Comparison of ENCODE assay signal across 34 mouse cellular contexts in the genomic region with DNA sequence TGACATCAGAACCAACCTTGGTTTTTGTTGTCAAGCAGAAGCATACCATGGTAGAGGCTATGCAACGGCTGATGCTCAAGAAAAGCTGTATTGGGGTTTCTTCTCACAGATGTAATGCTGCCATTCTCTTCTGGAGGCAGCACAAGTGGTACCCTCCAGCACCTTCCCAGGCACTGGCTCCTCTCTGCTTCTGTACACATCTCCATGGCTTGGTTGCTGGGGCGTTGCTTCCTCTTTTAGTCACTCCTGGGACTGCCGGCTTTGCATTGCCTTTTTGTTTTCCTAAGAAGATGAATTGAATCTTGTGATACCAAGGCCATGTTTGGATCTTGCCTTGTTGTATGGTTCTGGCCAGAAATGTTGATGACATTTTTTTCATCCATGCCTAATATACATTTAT. TPM values are rescaled to one million over a fixed set of nuclear protein-coding genes. Genes with fewer than 3 reads are reported as not detected.
DNase-seq lines count a peak whose midpoint lies in the region; ATAC-seq and TF ChIP-seq lines count a peak whose summit lies in the region.
"Had no signal": no experiment of that assay in that cellular context is flagged by ENCODE, and none has a peak within 500 bp of the region (broad histone marks: within the 10 kb centered on the region; RNA-seq: fewer than 3 reads in every experiment).

No protein-coding gene starts in this region.

- H3K36me3 ChIP-seq in heart, adult 2 months (ENCODE audit: control insufficient read depth, insufficient read depth, low read length) = peaks cover 18% of the 10 kb centered on the region
- no peaks in the 10 kb centered on the region for H3K36me3 ChIP-seq in macrophage (ENCODE audit: inconsistent target)
- H3K36me3 ChIP-seq: embryonic facial prominence, embryonic 10.5 days; embryonic facial prominence, embryonic 13.5 days; forebrain, embryonic 10.5 days; heart, embryonic 12.5 days; heart, embryonic 15.5 days; hindbrain, embryonic 12.5 days; hindbrain, embryonic 15.5 days had no signal

- no peaks in the 10 kb centered on the region for H3K27me3 ChIP-seq in heart, adult 2 months (ENCODE audit: control insufficient read depth, insufficient read depth, low read length)
- H3K27me3 ChIP-seq: embryonic facial prominence, embryonic 13.5 days; forebrain, embryonic 13.5 days; heart, embryonic 12.5 days; heart, embryonic 15.5 days; hindbrain, embryonic 12.5 days; hindbrain, embryonic 15.5 days had no signal

- no peak for TF ChIP-seq EP300 in heart, adult 2 months (IDR thresholded peaks at IDR 0.05; ENCODE audit: insufficient read depth, low read depth, low read length)

- peak overlapping the region; percentile 82; the same call in 1 of the 2 replicates for H3K27ac ChIP-seq in heart, adult 2 months
- H3K27ac ChIP-seq in macrophage = peak overlapping the region; percentile 25; the same call in 1 of the 2 replicates
- H3K27ac ChIP-seq: embryonic facial prominence, embryonic 10.5 days; embryonic facial prominence, embryonic 13.5 days; forebrain, embryonic 10.5 days; forebrain, embryonic 13.5 days; heart, embryonic 15.5 days; hindbrain, embryonic 12.5 days; hindbrain, embryonic 15.5 days had no signal

- no peak for DNase-seq in heart, adult 2 months
- DNase-seq in heart, postnatal 25 days (ENCODE audit: low spot score) = no peak
- DNase-seq in layer of hippocampus, adult 9-11 months = no peak
- DNase-seq: adrenal gland, postnatal 10 days; adrenal gland, postnatal 36 days; cerebellum, adult 11 months; cerebellum, adult 2 months; cerebellum, postnatal 10 days; cerebellum, postnatal 36 days; embryo, embryonic 11 days; gastrocnemius, postnatal 25 days; heart, postnatal 10 days had no signal

- H3K9ac ChIP-seq in heart, adult 2 months (ENCODE audit: low read depth, low read length) = no peak overlapping the region
- H3K9ac ChIP-seq: embryonic facial prominence, embryonic 13.5 days; forebrain, embryonic 13.5 days; heart, embryonic 12.5 days; heart, embryonic 15.5 days; hindbrain, embryonic 12.5 days; hindbrain, embryonic 15.5 days had no signal

- peaks cover 20% of the 10 kb centered on the region for H3K4me1 ChIP-seq in heart, adult 2 months (ENCODE audit: control insufficient read depth, insufficient read depth, low read length)
- H3K4me1 ChIP-seq: forebrain, embryonic 13.5 days; hindbrain, embryonic 12.5 days; hindbrain, embryonic 15.5 days had no signal

- 0 out of 2 replicates have a peak, but pooled peaks have one; percentile 23 for ATAC-seq in neutrophil, adult 5-6 weeks (ENCODE audit: extremely low read depth, insufficient number of reproducible peaks, low FRiP score, poor library complexity, severe bottlenecking)
- no peak for ATAC-seq in cerebellum, adult (ENCODE audit: insufficient number of reproducible peaks, low FRiP score, low TSS enrichment)
- ATAC-seq: CD4-positive, CD25-positive, alpha-beta regulatory T cell, adult 4 months; forebrain, embryonic 13.5 days; forebrain, embryonic 16.5 days; intestine, postnatal 0 days had no signal

- TF ChIP-seq POLR2A in heart, adult 2 months (IDR thresholded peaks at IDR 0.05; ENCODE audit: insufficient read depth, low read depth, low read length) = no peak

- no peak for TF ChIP-seq CTCF in heart, adult 2 months (IDR thresholded peaks at IDR 0.05)

- no peaks in the 10 kb centered on the region for H3K79me2 ChIP-seq in heart, adult 2 months (replicated peaks; ENCODE audit: control insufficient read depth, insufficient read depth, low read length)
- H3K79me2 ChIP-seq in macrophage (ENCODE audit: inconsistent target) = no peaks in the 10 kb centered on the region

- WGBS in heart, adult 2 months = 81% methylated on average over 3 of the region's 3 CpGs
- 50% methylated on average over 3 of the region's 3 CpGs for WGBS in macrophage (ENCODE audit: missing documents)

- intact Hi-C loops in heart, adult 2 months (cut with DNase I) = no loop called here
- intact Hi-C loops in heart, postnatal 25 days (cut with DNase I) = no loop called here

- H3K4me3 ChIP-seq in heart, adult 2 months = no peak overlapping the region
- H3K4me3 ChIP-seq in macrophage (ENCODE audit: inconsistent target) = no peak overlapping the region
- H3K4me3 ChIP-seq: embryonic facial prominence, embryonic 10.5 days; embryonic facial prominence, embryonic 13.5 days; erythroblast, embryonic 14.5 days; forebrain, embryonic 10.5 days; forebrain, embryonic 13.5 days; heart, embryonic 12.5 days; heart, embryonic 15.5 days; hindbrain, embryonic 12.5 days; hindbrain, embryonic 15.5 days had no signal

RNA-seq across cellular contexts. Expression of a gene that starts 40.5 kb away (rescaled TPM):
- total RNA-seq in heart, adult 2 months (2021) = under 1 TPM; 0.18 to 0.21 TPM
- polyA plus RNA-seq in heart, adult 2 months (2012; rRNA removed) = 0.12 and 0.31 TPM in 2 replicates
- total RNA-seq in heart, postnatal 25 days (2021) = under 1 TPM; 0.26 to 0.28 TPM
- not detected for total RNA-seq in macrophage (2018; cell fraction: chromatin; rRNA removed)
- not detected for total RNA-seq in macrophage (2018; cell fraction: cytosol; rRNA removed)
- total RNA-seq in macrophage (2018; cell fraction: nucleus; rRNA removed) = under 1 TPM in 1 of 26 experiments, not detected in 25; 0.25 TPM
- polyA plus RNA-seq in macrophage (2018) = not detected in 3 replicates
- 0.25 TPM in 1 of 2 replicates, not detected in the other for total RNA-seq in neutrophil, adult 5-6 weeks (2017)
- total RNA-seq: adrenal gland, adult 18-20 months; adrenal gland, postnatal 10 days; adrenal gland, postnatal 36 days; gastrocnemius, adult 18-20 months; gastrocnemius, postnatal 25 days; hematopoietic stem cell, adult 5-6 weeks had no signal
- polyA plus RNA-seq: C2C12; CD4-positive, CD25-positive, alpha-beta regulatory T cell, adult 4 months; cerebellum, adult 2 months; cortical plate, adult 2 months; embryonic facial prominence, embryonic 10.5 days; embryonic facial prominence, embryonic 13.5 days; erythroblast, embryonic 14.5 days; forebrain, embryonic 10.5 days; forebrain, embryonic 13.5 days; forebrain, embryonic 16.5 days; gonadal fat pad, adult 2 months; heart, embryonic 12.5 days; hindbrain, embryonic 12.5 days; hindbrain, embryonic 15.5 days; intestine, embryonic 14.5 days; intestine, postnatal 0 days had no signal
